Mouse (Mus musculus) myocyte (in vitro differentiated cells): ENCODE results near the gene Rabepk.
"Not testable (repeated sequence)": the region's sequence is repeated elsewhere in the genome, so short reads cannot be mapped to it uniquely, and the experiment has no call there.

ENCODE experiments used
- CEBPB ChIP-seq: IDR thresholded peaks from 2 replicates; pipeline ENCODE4 v1.6.1; 2011; ENCODE audit warnings: mild to moderate bottlenecking, moderate library complexity; ENCODE audit not compliant: poor library complexity, insufficient read depth, severe bottlenecking
- E2F4 ChIP-seq: IDR thresholded peaks from one replicate; pipeline ENCODE4 v1.6.1; 2011; ENCODE audit warnings: mild to moderate bottlenecking, control low read depth, moderate library complexity; ENCODE audit not compliant: insufficient read depth
- MAX ChIP-seq: IDR thresholded peaks from one replicate; pipeline ENCODE4 v1.6.1; 2011; ENCODE audit warnings: low read depth, mild to moderate bottlenecking, control low read depth
- MYOD1 ChIP-seq, 3 experiments: IDR thresholded peaks; one replicate each; pipeline ENCODE4 v1.6.1; 2011; ENCODE audit warnings: control low read depth in 2 of 3, low read depth in 2 of 3, mild to moderate bottlenecking in 2 of 3, moderate library complexity in 1 of 3; ENCODE audit not compliant: insufficient read length in 2 of 3, control insufficient read depth in 1 of 3
- MYOG ChIP-seq, 3 experiments: IDR thresholded peaks; one replicate each; pipeline ENCODE4 v1.6.1; 2011; ENCODE audit warnings: control low read depth in 2 of 3, low read depth in 2 of 3, mild to moderate bottlenecking in 2 of 3; ENCODE audit not compliant: insufficient read length in 2 of 3, control insufficient read depth in 1 of 3, insufficient read depth in 1 of 3
- POLR2A ChIP-seq: IDR thresholded peaks from one replicate; pipeline ENCODE4 v1.6.1; 2011; ENCODE audit warnings: low read depth, mild to moderate bottlenecking, control low read depth, moderate library complexity; ENCODE audit not compliant: insufficient read length
- POLR2AphosphoS2 ChIP-seq: IDR thresholded peaks from one replicate; pipeline ENCODE4 v1.6.1; 2011; ENCODE audit warnings: low read depth, control low read depth; ENCODE audit not compliant: insufficient read length
- REST ChIP-seq: IDR thresholded peaks from one replicate; pipeline ENCODE4 v1.6.1; 2011; ENCODE audit warnings: mild to moderate bottlenecking, control low read depth, moderate library complexity; ENCODE audit not compliant: insufficient read depth, insufficient read length
- SRF ChIP-seq: IDR thresholded peaks from one replicate; pipeline ENCODE4 v1.6.1; 2011; ENCODE audit warnings: low read depth; ENCODE audit not compliant: control insufficient read depth, insufficient read length
- TCF12 ChIP-seq: IDR thresholded peaks from one replicate; pipeline ENCODE4 v1.6.1; 2011; ENCODE audit warnings: mild to moderate bottlenecking, control low read depth; ENCODE audit not compliant: poor library complexity, insufficient read depth, severe bottlenecking
- TCF3 ChIP-seq: IDR thresholded peaks from one replicate; pipeline ENCODE4 v1.6.1; 2011; ENCODE audit warnings: low read depth, control low read depth; ENCODE audit not compliant: insufficient read length
- USF1 ChIP-seq: IDR thresholded peaks from one replicate; pipeline ENCODE4 v1.6.1; 2011; ENCODE audit warnings: low read depth, mild to moderate bottlenecking, control low read depth, moderate library complexity

DNA sequence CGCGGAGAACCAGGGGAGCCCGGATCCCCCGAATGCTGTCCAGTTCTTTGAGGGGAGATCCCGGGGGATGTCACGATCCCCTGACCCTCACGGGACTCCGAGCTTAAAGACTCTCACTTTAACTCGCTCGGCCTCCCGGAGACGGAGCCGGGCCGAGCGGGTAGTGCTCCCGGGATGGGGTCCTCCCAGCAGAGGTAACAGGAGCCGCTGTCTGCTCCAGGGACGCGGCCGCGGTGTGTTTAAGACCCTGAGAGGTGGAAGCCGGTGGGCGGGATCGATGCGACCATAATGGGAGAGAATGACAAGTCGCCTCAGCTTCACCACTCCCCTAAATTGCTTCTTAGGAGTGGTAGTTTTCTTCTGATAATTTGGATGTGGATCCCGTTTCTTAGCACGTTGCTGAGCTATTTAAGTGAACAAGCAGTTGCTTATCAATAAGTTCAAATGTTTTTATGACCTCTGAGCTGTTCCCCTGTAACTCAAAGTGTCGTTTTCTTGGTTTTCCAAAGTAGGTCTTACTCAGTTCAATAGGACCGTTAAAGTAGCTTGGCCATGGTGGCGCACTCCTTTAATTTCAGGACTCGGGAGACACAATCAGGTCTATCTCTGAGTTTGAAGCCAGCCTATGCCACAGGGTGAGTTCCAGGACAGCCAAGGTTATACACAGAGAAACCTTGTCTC, 3.0 kb upstream of the Rabepk start:
- not testable (repeated sequence) for TF ChIP-seq POLR2A; USF1; SRF; MYOD1 (IDR thresholded peaks at IDR 0.05; ENCODE audit: control insufficient read depth in 1 of 3, insufficient read length in 2 of 3, low read depth in 2 of 3); E2F4; TCF12; CEBPB; POLR2AphosphoS2; MYOG (IDR thresholded peaks at IDR 0.05; ENCODE audit: control insufficient read depth in 1 of 3, insufficient read depth in 1 of 3, insufficient read length in 2 of 3, low read depth in 2 of 3); MAX; TCF3; REST
